Mouse (Mus musculus) embryonic facial prominence, embryonic 12.5 days (tissue): ENCODE data around the gene A230050P20Rik. TPM values are rescaled to one million over a fixed set of nuclear protein-coding genes. Genes with fewer than 3 reads are reported as not detected.
A peak's percentile ranks its signal among the peaks of the same experiment; 100 is the strongest.

Experiments used
- ATAC-seq: fragments of 200-750 bp; cut with Nextera tagmentation; 2 replicates; pipeline ENCODE4 v1.8.0; 2017; ENCODE audit not compliant: insufficient number of reproducible peaks, insufficient read depth, low FRiP score, low TSS enrichment
- H3K27ac ChIP-seq: fragments of 300-500 bp; sonication (generic); 2 replicates; pipeline ENCODE4 v1.5.1; 2016; ENCODE audit warnings: mild to moderate bottlenecking
- H3K27me3 ChIP-seq: fragments of 300-500 bp; sonication (generic); 2 replicates; pipeline ENCODE4 v1.6.1; 2016; ENCODE audit warnings: mild to moderate bottlenecking, moderate library complexity
- H3K36me3 ChIP-seq: fragments of 300-500 bp; sonication (generic); 2 replicates; pipeline ENCODE4 v1.6.1; 2016; ENCODE audit warnings: mild to moderate bottlenecking
- H3K4me1 ChIP-seq: fragments of 300-500 bp; sonication (generic); 2 replicates; pipeline ENCODE4 v1.6.1; 2016
- H3K4me2 ChIP-seq: fragments of 300-500 bp; sonication (generic); replicated peaks from 2 replicates; pipeline ENCODE4 v1.6.1; 2016; ENCODE audit warnings: mild to moderate bottlenecking, moderate library complexity
- H3K4me3 ChIP-seq: fragments of 300-500 bp; sonication (generic); 2 replicates; pipeline ENCODE4 v1.5.1; 2016; ENCODE audit warnings: mild to moderate bottlenecking
- H3K9ac ChIP-seq: fragments of 300-500 bp; sonication (generic); 2 replicates; pipeline ENCODE4 v1.6.1; 2016; ENCODE audit warnings: mild to moderate bottlenecking, moderate library complexity
- H3K9me3 ChIP-seq: fragments of 300-500 bp; sonication (generic); 2 replicates; pipeline ENCODE4 v1.6.1; 2016; ENCODE audit warnings: mild to moderate bottlenecking, moderate library complexity
- WGBS: fragments of 180-500 bp; shearing (Covaris S2); methylation state at CpG from one replicate; pipeline ENCODE4 v1.1.7; 2016; 5-methylcytosine and 5-hydroxymethylcytosine counted together
- polyA plus RNA-seq: library from polyadenylated mRNA; unstranded; fragments of >200 nt; fragmentation: Nextera tagmentation; extraction: Ambion mirVana; gene quantifications from 2 replicates; pipeline ENCODE4 v1.2.1, GENCODE M21; 2016

Gene A230050P20Rik
- polyA plus RNA-seq, 1 experiment from 2014 or later: 3.0 TPM

DNA sequence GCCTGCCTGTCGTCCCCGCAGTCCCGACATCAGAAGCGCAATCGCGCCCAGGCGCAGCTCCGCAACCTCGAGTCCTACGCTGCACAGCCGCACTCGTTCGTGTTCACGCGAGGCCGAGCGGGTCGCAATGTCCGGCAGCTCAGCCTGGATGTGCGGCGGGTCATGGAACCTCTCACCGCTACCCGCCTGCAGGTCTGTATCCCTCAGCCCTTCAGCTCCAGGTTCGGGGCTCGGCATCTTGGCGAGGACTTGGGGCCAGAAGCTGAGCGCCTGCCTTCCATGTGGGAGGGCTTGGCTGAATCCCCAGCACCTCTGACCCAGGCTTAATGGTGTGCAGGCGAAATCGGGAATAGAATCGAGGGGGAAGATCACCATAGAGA is 19.9 kb downstream of the A230050P20Rik start:
- WGBS: under 1% methylated on average over 30 of the region's 30 CpGs
- H3K9ac ChIP-seq: peak overlapping the region; percentile 85
- peak overlapping the region; percentile 85 for H3K4me2 ChIP-seq
- no peaks in the 10 kb centered on the region for H3K27me3 ChIP-seq
- H3K27ac ChIP-seq: peak overlapping the region; percentile 93
- H3K4me3 ChIP-seq: peak overlapping the region; percentile 97
- peaks cover 40% of the 10 kb centered on the region for H3K36me3 ChIP-seq
- no peaks in the 10 kb centered on the region for H3K9me3 ChIP-seq
- H3K4me1 ChIP-seq: peaks cover 7% of the 10 kb centered on the region
- ATAC-seq: peak; percentile 11; the same call in 1 of the 2 replicates

GRCm38 (mm10) chr9:20889185-20890141 is 21.0 kb downstream of the A230050P20Rik start:
- Histone ChIP-seq H3K4me3 (peak overlapping the region; percentile 97; the same call in 1 of the 2 replicates), H3K27me3 (no peaks in the 10 kb centered on the region), H3K36me3 (peaks cover 51% of the 10 kb centered on the region), H3K4me2 (peak overlapping the region; percentile 85), H3K4me1 (peaks cover 7% of the 10 kb centered on the region), H3K27ac (no peak overlapping the region), H3K9me3 (no peaks in the 10 kb centered on the region), H3K9ac (no peak overlapping the region)
- 82% methylated on average over 29 of the region's 29 CpGs for WGBS
- ATAC-seq: no peak

DNA sequence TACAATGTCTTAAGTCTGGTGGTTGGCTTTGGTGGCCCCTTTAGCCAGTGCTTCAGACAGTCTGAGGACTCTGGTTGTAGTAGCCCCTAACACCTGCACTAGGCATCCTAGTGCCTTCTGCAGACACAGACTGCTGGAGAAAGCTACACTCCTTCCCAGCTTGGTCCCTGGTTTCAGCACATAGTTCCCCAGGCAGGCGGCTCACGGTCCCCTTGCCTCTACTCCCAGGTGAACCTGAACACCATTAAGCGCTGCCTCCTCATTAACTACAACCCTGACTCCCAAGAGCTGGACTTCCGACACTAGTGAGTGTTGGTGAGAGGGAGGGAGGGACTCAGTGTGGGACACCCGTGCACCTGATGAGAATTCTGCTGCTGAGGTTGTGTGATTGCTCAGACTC is 22.0 kb downstream of the A230050P20Rik start:
- Histone ChIP-seq H3K4me3 (no peak overlapping the region), H3K27me3 (no peaks in the 10 kb centered on the region), H3K9me3 (no peaks in the 10 kb centered on the region), H3K9ac (no peak overlapping the region), H3K4me2 (no peak overlapping the region), H3K4me1 (peaks cover 7% of the 10 kb centered on the region), H3K27ac (no peak overlapping the region), H3K36me3 (peaks cover 60% of the 10 kb centered on the region)
- ATAC-seq: no peak
- 88% methylated on average over 5 of the region's 5 CpGs for WGBS

GRCm38 (mm10) chr9:20891339-20892103 is 23.1 kb downstream of the A230050P20Rik start:
- WGBS: 82% methylated on average over 26 of the region's 26 CpGs
- Histone ChIP-seq H3K36me3 (peaks cover 70% of the 10 kb centered on the region), H3K4me3 (no peak overlapping the region)

GRCm38 (mm10) chr9:20892104-20892653 is 23.7 kb downstream of the A230050P20Rik start:
- Histone ChIP-seq H3K27ac (no peak overlapping the region), H3K4me3 (no peak overlapping the region), H3K9ac (no peak overlapping the region), H3K4me1 (peaks cover 13% of the 10 kb centered on the region), H3K9me3 (no peaks in the 10 kb centered on the region), H3K27me3 (no peaks in the 10 kb centered on the region), H3K4me2 (no peak overlapping the region), H3K36me3 (peaks cover 70% of the 10 kb centered on the region)
- WGBS: 72% methylated on average over 5 of the region's 5 CpGs
- no peak for ATAC-seq

More at GRCm38 (mm10) chr9:20891339-20892103, 23.1 kb downstream of the A230050P20Rik start:
- Histone ChIP-seq H3K27me3 (no peaks in the 10 kb centered on the region), H3K4me2 (no peak overlapping the region), H3K9ac (no peak overlapping the region), H3K4me1 (peaks cover 7% of the 10 kb centered on the region), H3K27ac (no peak overlapping the region), H3K9me3 (no peaks in the 10 kb centered on the region)
- ATAC-seq: no peak

DNA sequence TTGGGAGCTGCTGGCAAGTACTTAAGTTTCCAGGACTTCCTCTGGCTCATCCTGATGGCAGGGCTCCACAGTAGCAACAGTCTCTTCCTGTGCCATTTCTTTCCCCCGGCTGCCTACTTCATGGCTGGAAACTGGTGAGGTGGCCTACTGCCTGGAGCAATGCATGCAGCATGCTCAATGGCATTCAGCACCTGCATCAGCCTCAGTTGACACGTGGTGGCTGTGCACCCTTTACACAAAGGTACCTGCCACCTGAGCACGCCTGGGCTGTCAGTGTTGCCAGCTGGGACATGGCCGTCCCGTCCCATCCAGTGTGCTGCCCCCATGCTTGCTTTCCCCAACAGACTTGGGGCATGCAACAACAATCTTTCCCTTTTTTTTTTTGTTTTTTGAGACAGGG is 24.6 kb downstream of the A230050P20Rik start:
- WGBS: 64% methylated on average over 5 of the region's 5 CpGs

DNA sequence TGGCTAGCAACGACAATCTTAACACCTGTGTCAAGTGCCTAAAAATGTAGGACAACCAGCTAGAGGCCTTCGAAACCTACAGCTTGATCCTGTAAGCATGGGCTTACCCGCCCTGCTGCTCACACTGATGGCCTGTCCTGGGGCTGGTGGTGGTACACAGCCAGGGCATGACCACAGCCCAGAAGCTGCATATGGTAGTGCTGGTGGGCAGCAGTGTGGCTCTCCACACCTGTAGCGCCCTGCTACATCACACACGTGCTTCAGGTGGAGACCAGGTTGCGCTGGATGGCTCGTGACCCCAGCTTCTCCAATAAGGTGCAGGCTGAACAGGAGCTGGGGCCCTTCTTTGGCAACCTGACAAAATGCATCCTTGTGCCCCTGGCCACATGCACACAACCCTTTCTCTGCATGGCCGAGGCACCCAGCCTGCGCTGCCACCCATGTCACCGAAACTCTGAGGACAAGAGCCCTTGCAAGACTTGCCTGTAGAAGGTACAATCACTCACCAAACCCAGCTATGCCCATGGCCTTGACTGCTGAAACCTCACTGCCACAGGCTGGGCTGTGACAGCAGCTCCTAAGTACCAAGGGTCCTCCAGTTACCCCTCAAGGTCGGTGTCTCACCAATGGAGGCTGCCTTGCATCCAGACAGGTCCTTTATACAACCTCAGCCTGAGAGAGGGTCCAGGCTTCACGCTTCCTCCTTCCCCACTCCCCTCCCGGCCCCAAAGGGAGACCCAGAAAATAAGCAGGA is 25.3 kb downstream of the A230050P20Rik start:
- Histone ChIP-seq H3K9me3 (no peaks in the 10 kb centered on the region), H3K4me2 (no peak overlapping the region), H3K36me3 (peaks cover 70% of the 10 kb centered on the region), H3K27me3 (no peaks in the 10 kb centered on the region), H3K4me3 (no peak overlapping the region), H3K27ac (0 out of 2 replicates have a peak overlapping the region, but pooled peaks have one; percentile 24), H3K9ac (no peak overlapping the region), H3K4me1 (peaks cover 18% of the 10 kb centered on the region)
- ATAC-seq: no peak
- WGBS: 87% methylated on average over 13 of the region's 13 CpGs

More for the DNA sequence above, 24.6 kb downstream of the A230050P20Rik start:
- H3K36me3 ChIP-seq: peaks cover 70% of the 10 kb centered on the region
- H3K27me3 ChIP-seq: no peaks in the 10 kb centered on the region
- H3K4me2 ChIP-seq: no peak overlapping the region
- H3K4me3 ChIP-seq: no peak overlapping the region
- H3K27ac ChIP-seq: no peak overlapping the region
- H3K9ac ChIP-seq: no peak overlapping the region
- no peaks in the 10 kb centered on the region for H3K9me3 ChIP-seq
- H3K4me1 ChIP-seq: peaks cover 20% of the 10 kb centered on the region
- ATAC-seq: no peak

DNA sequence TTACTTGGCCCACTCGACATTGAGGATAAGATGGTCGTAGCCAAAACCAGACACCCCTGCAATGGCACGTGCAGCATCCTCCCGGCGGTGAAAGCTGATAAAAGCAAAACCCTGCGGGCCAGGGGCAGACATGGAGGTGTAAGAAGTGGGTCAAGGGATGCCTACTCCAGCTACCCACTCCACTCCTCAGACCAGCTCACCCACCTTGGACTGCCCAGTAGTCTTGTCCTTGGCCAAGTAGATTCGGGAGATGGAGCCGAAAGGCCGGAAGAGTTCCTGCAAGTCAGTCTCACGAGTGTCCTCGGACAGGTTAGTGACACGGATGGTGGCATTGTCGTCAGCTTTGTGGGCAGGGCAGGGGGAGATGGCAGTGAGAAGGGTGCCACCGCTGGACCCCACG is 26.2 kb downstream of the A230050P20Rik start:
- Histone ChIP-seq H3K4me1 (peaks cover 14% of the 10 kb centered on the region), H3K27me3 (no peaks in the 10 kb centered on the region), H3K9ac (no peak overlapping the region), H3K27ac (no peak overlapping the region), H3K4me3 (no peak overlapping the region), H3K4me2 (no peak overlapping the region), H3K36me3 (peaks cover 67% of the 10 kb centered on the region), H3K9me3 (no peaks in the 10 kb centered on the region)
- WGBS: 91% methylated on average over 15 of the region's 15 CpGs
- ATAC-seq: no peak

DNA sequence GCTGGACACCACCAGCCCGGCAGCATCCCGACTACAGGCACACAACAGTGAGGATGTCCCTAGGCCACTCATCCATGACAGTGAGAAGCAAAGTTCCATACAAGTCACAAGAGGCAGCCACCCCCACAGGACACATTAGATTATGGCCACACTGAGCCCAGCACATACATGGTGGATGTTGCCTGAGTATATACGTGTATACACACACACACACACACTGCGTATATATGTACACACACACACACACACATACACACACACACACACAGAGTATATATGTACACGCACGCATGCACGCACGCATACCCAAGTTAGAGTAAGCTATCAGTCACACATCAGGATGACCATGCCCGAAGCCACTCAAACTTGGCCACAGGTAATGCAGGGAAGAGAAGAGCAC is 26.9 kb downstream of the A230050P20Rik start:
- no peaks in the 10 kb centered on the region for H3K27me3 ChIP-seq
- peaks cover 13% of the 10 kb centered on the region for H3K4me1 ChIP-seq
- H3K4me2 ChIP-seq: no peak overlapping the region
- no peak overlapping the region for H3K4me3 ChIP-seq
- no peak overlapping the region for H3K9ac ChIP-seq
- no peak overlapping the region for H3K27ac ChIP-seq
- no peak for ATAC-seq
- no peaks in the 10 kb centered on the region for H3K9me3 ChIP-seq
- 92% methylated on average over 9 of the region's 9 CpGs for WGBS
- H3K36me3 ChIP-seq: peaks cover 60% of the 10 kb centered on the region

DNA sequence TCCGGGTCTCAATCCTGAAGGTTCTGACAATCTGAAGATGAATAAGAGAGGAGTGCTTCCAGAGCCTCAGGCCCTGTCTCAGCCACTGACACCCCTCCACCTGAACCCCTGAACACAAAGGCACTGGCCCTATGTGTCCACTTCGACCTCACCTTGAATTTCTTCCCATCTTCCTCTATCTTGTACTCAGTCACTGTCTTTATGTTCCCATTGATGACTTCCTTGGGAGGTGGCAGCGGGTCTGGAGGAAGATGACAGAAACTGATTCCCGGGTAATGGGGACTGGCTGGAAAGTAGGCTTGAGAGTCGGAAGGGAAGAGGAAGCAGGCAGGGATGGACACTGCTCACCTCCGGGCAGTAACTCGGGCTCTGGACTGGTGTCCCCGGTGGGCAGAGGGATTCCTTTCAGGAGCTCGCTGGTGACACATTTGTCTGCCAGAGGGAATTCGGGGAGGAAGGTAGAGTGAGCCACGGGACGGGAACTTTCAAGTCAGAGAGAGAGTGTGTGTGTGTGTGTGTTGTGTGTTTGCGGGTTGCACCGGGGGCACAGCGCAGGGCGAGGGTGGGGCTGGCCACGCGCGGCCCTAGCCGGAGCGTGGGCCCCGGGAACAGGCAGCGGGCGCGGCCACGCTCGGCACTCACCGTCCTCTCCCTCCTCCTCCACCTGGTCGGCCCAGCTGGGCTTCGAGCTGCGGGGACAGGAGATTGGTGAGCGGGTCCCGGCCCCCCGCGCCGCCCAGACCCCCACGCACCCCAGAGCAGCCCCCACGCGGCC is 29.5 kb downstream of the A230050P20Rik start:
- H3K27ac ChIP-seq: peak overlapping the region; percentile 47; the same call in 1 of the 2 replicates
- H3K9ac ChIP-seq: peak overlapping the region; percentile 96
- peaks cover 34% of the 10 kb centered on the region for H3K36me3 ChIP-seq
- 5% methylated on average over 31 of the region's 39 CpGs for WGBS
- no peaks in the 10 kb centered on the region for H3K27me3 ChIP-seq
- peak; percentile 22; the same call in 1 of the 2 replicates for ATAC-seq
- peak overlapping the region; percentile 96 for H3K4me2 ChIP-seq
- H3K9me3 ChIP-seq: no peaks in the 10 kb centered on the region
- peak overlapping the region; percentile 97 for H3K4me3 ChIP-seq
- peaks cover 13% of the 10 kb centered on the region for H3K4me1 ChIP-seq
